Mouse (Mus musculus): Measurements from ENCODE around the gene Ick.

GRCm38 (mm10) chr9:78188910-78189309, 79.9 kb downstream of the Ick start:
- TF ChIP-seq CTCF (IDR thresholded peaks at IDR 0.05; ENCODE audit: borderline replicate concordance, extremely low read depth, insufficient read depth, insufficient read length), result no peak
- TF ChIP-seq POLR2A (IDR thresholded peaks at IDR 0.05; ENCODE audit: borderline replicate concordance, extremely low read depth, insufficient read depth, insufficient read length, poor library complexity, severe bottlenecking), result no peak

Data from brain, embryonic 14.5 days (tissue).